Mouse (Mus musculus): ENCODE measurements around the gene Mtch1.

DNA sequence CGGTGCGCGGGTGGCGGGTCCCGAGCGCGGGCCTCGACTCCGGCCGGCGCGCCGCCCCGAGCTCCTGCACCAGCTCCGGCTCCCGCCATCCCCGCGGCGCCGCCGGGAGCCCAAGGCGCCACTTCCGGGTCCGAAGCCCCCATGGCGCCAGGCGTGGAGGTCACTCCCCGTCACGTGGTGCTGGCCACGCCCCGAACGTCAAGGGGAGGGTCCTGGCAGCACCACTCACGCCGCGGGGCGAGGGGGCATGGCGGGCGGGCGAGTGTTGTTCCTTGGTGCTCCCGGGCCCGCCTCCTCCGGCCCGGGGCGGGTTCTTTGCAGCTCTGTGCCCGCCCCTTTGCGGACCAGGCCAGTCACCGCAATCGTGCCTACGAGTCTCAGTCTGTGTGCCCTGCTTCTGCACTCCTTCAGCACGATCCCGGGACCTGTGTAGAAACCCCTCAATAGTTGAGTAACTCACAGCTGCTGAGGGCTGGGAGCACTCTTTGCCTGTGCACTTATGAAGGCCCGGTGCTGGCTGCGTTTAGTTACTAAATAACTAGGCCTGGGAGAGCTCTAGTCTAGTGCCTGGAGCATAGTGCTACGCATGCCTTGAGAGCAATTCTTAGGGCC is at the start of gene Mtch1:
- TF ChIP-seq CTCF (IDR thresholded peaks at IDR 0.05; ENCODE audit: control insufficient read depth, insufficient read depth, insufficient read length), result no peak
- TF ChIP-seq USF1 (IDR thresholded peaks at IDR 0.05; ENCODE audit: low read depth), result peak; percentile 95
- no peak for TF ChIP-seq MYOD1 (IDR thresholded peaks at IDR 0.05; ENCODE audit: control insufficient read depth, insufficient read length, low read depth)
